Mouse (Mus musculus): ENCODE data around the gene Ide.

DNA sequence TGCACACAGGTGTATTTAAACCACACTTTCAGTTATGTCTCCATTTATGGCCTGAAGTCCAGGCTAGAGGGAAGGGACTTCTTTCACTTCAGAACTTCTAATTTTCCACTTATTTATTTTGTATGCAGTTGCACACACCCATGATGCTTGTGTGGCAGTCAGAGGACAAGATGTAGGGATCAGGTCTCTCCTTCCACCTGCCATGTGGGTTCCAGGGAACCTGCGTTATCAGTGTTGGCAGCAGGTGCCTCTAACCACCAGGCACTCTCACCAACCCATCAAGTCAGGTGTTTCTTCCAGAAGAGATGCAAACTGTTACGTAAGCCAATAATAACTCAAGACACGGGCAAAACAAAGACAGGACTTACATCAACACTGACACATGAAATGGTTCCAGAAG lies 35.9 kb downstream of the Ide start:
- TF ChIP-seq CTCF (IDR thresholded peaks at IDR 0.05) (no peak), EP300 (IDR thresholded peaks at IDR 0.05) (no peak)

All from lung, postnatal 0 days (tissue).